Mouse (Mus musculus): ENCODE data around the gene Ypel2.
"Not testable (repeated sequence)": the region's sequence is repeated elsewhere in the genome, so short reads cannot be mapped to it uniquely, and the experiment has no call there.

Gene Ypel2

GRCm38 (mm10) chr11:86993041-86994037 lies at the start of gene Ypel2:
Gene Ypel2, minus strand, starts transcription at chr11:86993707.
- DNase-seq (ENCODE audit: low spot score): peak; percentile 61

DNA sequence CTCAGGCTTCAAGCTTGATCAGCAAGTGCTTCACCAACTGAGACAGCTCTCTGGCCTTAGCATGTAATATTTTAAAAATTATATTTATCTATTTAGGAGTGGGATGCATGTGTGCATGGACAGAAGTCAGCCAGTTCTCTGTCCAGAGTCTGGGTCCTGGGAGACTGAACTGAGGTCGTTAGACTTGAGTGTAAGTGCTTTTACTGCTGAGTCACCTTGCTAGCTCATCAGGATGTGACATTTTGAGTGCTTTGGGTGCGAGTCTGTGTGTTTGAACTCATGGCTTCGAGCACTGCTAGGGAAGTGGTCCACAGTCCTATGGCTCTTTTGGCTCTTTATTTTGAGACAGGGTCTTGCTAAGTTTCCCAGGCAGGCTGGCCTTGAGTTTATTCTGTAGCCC lies 49.5 kb upstream of the Ypel2 start:
- DNase-seq (ENCODE audit: low spot score): no peak

GRCm38 (mm10) chr11:87039307-87039963 lies 45.9 kb upstream of the Ypel2 start:
- no peak for DNase-seq (ENCODE audit: low spot score)

- no peak for DNase-seq (ENCODE audit: low spot score)
Observed at GRCm38 (mm10) chr11:87036180-87036579, 42.7 kb upstream of the Ypel2 start.

GRCm38 (mm10) chr11:87028212-87028611 lies 34.7 kb upstream of the Ypel2 start:
- no peak for DNase-seq (ENCODE audit: low spot score)

DNA sequence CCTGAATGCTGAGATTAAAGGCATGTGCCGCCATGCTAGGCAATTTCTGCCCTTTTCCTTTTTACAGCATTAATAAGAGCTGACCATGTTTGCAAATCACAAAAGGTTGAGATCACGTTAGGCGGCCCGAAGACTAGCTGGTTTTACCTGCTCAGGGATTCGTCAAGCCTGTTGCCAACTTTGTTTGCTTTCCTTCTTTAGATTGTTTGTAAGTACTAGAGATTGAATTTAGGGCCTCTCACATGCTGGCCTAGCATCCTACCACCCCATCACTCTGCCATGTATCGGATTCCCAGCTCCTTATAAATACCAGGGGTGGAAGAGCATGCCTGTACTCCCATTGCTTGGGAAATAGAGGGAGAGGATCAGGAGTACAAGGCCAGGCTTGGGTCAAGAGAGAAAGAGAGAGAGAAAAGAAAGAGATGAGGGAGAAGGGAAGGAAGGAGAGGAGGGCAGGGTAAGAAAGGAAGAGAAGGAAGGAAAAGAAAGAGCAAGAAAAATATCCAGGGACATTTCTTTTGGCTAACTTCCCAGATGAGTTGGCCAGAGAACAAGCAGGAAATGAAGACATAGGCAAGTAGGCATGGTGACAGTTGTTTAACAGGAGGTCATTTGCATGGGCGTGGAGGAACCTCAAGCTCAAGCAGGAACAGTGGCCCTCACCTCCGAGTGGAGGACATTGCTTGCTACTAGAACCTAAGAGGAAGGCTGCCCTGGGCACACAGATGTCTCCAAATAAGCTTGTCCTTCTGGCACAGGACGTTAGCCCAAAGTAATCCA lies 32.8 kb upstream of the Ypel2 start:
- no peak for DNase-seq (ENCODE audit: low spot score)

- no peak for DNase-seq (ENCODE audit: low spot score)
Observed at GRCm38 (mm10) chr11:87025351-87025750, 31.8 kb upstream of the Ypel2 start.

DNA sequence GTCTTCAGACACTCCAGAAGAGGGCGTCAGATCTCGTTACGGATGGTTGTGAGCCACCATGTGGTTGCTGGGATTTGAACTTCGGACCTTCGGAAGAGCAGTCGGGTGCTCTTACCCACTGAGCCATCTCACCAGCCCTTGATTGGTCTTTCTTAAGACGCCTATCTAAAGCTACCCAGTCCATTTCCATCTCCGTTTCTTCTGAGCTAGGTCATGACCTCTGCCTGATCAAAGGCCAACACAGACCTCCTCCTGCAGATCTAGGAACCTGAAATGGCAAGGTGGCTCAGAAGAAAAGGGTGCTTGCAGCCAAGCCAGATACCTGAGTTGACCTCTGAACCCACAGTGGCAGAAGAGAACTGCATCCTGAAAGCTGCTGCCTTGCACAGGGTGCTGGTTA lies 29.7 kb upstream of the Ypel2 start:
- DNase-seq (ENCODE audit: low spot score): not testable (repeated sequence)

- DNase-seq (ENCODE audit: low spot score): no peak
Observed at GRCm38 (mm10) chr11:87022765-87023164, 29.3 kb upstream of the Ypel2 start.

GRCm38 (mm10) chr11:87021551-87021950 lies 28.0 kb upstream of the Ypel2 start:
- DNase-seq (ENCODE audit: low spot score): no peak

DNA sequence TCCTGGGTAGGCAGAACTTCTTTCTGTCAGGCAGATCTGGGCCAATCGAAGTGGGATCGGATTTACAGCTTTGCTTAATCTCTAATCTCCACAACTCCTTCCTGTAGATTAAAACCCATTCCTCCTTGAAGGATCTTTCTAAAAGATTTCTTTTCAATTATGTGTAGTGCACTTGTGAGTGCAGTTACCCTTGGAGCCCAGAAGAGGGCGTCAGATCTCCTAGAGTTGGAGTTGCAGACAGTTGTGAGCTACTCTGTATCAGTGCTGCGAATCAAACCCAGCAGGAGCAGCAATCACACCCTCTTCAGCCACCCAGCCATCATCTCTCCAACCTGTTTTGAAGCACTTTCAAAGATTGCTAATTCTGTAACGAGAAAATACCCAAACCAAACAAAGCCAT lies 26.9 kb upstream of the Ypel2 start:
- no peak for DNase-seq (ENCODE audit: low spot score)

GRCm38 (mm10) chr11:87019431-87019830 lies 25.9 kb upstream of the Ypel2 start:
- no peak for DNase-seq (ENCODE audit: low spot score)

DNA sequence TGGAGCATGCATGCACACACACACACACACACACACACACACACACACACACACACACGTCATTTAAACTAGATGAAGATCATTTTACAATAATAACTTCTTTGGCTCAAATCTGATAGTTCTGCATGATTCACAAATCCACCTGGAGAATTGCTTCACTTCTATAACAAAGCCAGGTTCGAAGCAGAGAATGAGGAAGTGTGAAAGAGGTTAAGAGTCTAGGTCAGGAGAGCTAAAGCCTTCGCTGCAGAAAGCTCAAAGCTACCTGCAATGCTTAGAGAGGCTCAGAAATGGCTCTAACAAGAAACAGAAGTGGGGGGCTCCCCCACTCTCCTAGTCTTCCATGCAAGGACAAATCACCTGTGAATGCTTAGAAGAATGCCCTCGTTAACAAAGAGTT lies 24.6 kb upstream of the Ypel2 start:
- DNase-seq (ENCODE audit: low spot score): no peak

DNA sequence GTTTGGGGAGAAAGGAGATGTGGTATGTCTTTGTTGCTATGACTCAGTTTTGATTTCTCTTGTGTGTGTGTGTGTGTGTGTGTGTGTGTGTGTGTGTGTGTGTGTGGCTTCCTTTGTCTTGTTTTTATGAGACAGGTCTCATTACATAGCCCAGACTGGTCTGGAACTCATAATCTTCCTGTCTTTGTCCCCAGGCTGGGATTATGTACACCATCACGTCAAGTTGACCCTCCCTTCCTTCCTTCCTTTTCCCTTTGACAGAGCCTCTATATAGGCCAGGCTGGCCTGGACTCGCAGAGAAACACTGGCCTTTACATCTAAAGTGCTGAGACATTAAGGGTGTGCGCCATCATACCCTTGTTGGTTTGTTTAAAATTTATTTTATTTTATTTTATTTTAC lies 22.2 kb upstream of the Ypel2 start:
- DNase-seq (ENCODE audit: low spot score): no peak

DNA sequence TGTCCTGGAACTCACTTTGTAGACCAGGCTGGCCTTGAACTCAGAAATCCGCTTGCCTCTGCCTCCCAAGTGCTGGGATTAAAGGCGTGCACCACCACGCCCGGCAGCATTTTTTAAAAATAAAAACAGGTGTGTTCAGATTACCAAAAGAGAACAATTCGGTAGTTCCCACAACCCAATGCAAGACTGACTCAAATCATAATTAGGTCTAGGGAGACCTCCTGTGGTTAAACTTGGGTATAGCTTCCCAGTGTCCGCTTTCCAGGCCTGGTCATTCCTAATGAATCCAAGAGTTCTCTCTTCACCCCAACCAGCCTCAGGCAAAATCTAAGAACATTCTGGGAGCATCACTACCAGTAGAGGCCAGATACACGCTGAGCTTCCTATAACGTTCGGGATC lies 17.0 kb upstream of the Ypel2 start:
- DNase-seq (ENCODE audit: low spot score): no peak

- no peak for DNase-seq (ENCODE audit: low spot score)
Observed at GRCm38 (mm10) chr11:87007371-87007770, 13.9 kb upstream of the Ypel2 start.

GRCm38 (mm10) chr11:87004960-87005755 lies 11.7 kb upstream of the Ypel2 start:
- no peak for DNase-seq (ENCODE audit: low spot score)

- DNase-seq (ENCODE audit: low spot score): no peak
Observed at GRCm38 (mm10) chr11:87002078-87002829, 8.7 kb upstream of the Ypel2 start.

DNA sequence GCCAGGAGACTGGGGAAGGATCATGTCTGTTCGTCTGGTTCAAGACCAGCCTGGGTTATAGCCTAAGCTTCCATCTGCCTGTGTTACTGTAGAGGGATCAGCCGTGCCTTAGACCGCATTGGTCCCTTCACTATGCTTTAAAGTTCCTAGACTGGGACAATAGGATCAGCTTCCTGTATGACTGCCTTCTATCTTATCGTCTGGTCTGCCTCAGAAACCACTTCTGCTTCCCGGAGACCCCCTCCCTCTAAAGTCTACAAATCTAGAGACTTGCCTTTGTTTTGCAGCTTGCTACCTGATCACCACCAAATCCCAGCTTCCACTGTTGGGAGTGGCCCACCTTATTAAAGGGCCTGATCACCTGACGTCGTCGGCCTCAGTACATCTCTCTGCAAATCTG lies 7.7 kb upstream of the Ypel2 start:
- no peak for DNase-seq (ENCODE audit: low spot score)

GRCm38 (mm10) chr11:86996266-86996665 lies 2.8 kb upstream of the Ypel2 start:
- DNase-seq (ENCODE audit: low spot score): no peak

All from spleen, adult 12 weeks (tissue).